Mouse (Mus musculus) testis, adult 2 months (tissue): ENCODE data around the gene Copg2. TPM values are rescaled to one million over a fixed set of nuclear protein-coding genes. Genes with fewer than 3 reads are reported as not detected.

Experiments
- H3K27ac ChIP-seq: fragments of 200-500 bp; 2 replicates; pipeline ENCODE4 v1.5.1; 2012; ENCODE audit warnings: low read depth, low read length; ENCODE audit not compliant: control insufficient read depth, insufficient read depth
- H3K27me3 ChIP-seq: fragments of 200-500 bp; 2 replicates; pipeline ENCODE4 v1.6.1; 2012; ENCODE audit warnings: mild to moderate bottlenecking, low read length, moderate library complexity; ENCODE audit not compliant: control insufficient read depth, insufficient read depth
- H3K36me3 ChIP-seq: fragments of 200-500 bp; 2 replicates; pipeline ENCODE4 v1.6.1; 2012; ENCODE audit warnings: mild to moderate bottlenecking, low read length; ENCODE audit not compliant: control insufficient read depth, insufficient read depth
- H3K4me1 ChIP-seq: fragments of 200-500 bp; 2 replicates; pipeline ENCODE4 v1.6.1; 2012; ENCODE audit warnings: low read length; ENCODE audit not compliant: control insufficient read depth, insufficient read depth
- H3K4me3 ChIP-seq: fragments of 200-500 bp; 2 replicates; pipeline ENCODE4 v1.5.1; 2012; ENCODE audit warnings: low read depth, mild to moderate bottlenecking, low read length, moderate library complexity, mixed read lengths; ENCODE audit not compliant: control insufficient read depth
- CTCF ChIP-seq: fragments of 200-500 bp; IDR thresholded peaks from 2 replicates; pipeline ENCODE4 v1.5.1; 2012; ENCODE audit warnings: low read depth, mild to moderate bottlenecking, inconsistent platforms, low read length, moderate library complexity; ENCODE audit not compliant: control insufficient read depth, insufficient read depth, insufficient replicate concordance
- POLR2A ChIP-seq: fragments of 200-500 bp; IDR thresholded peaks from 2 replicates; pipeline ENCODE4 v1.6.1; 2012; ENCODE audit warnings: low read depth, mild to moderate bottlenecking, inconsistent platforms, low read length, moderate library complexity; ENCODE audit not compliant: control insufficient read depth
- polyA plus RNA-seq: library from polyadenylated mRNA; depleted of rRNA; stranded (reverse); fragments of >200 nt; gene quantifications from 2 replicates; pipeline ENCODE4 v1.2.3, GENCODE M21; 2012

Copg2 gene
- polyA plus RNA-seq, 1 experiment, result 24.8 TPM

GRCm38 (mm10) chr6:30737548-30738463 is 158.8 kb downstream of the Copg2 start:
- Histone ChIP-seq H3K27ac (no peak overlapping the region), H3K27me3 (peaks cover 3% of the 10 kb centered on the region; the same call in 1 of the 2 replicates), H3K4me3 (peak overlapping the region; percentile 70), H3K36me3 (no peaks in the 10 kb centered on the region), H3K4me1 (peaks cover 18% of the 10 kb centered on the region)
- TF ChIP-seq CTCF (no peak), POLR2A (peak; percentile 43; the same call in 1 of the 2 replicates)

- Histone ChIP-seq H3K27ac (no peak overlapping the region), H3K4me1 (peaks cover 20% of the 10 kb centered on the region), H3K36me3 (no peaks in the 10 kb centered on the region), H3K27me3 (peaks cover 3% of the 10 kb centered on the region; the same call in 1 of the 2 replicates), H3K4me3 (peak overlapping the region; percentile 70)
- TF ChIP-seq POLR2A (no peak), CTCF (peak; percentile 44; the same call in 1 of the 2 replicates)
Measured at GRCm38 (mm10) chr6:30736864-30737547, 159.6 kb downstream of the Copg2 start.

GRCm38 (mm10) chr6:30736372-30736762 is 160.2 kb downstream of the Copg2 start:
- TF ChIP-seq POLR2A (no peak), CTCF (no peak)
- peaks cover 20% of the 10 kb centered on the region for H3K4me1 ChIP-seq
- H3K27me3 ChIP-seq, result peaks cover 3% of the 10 kb centered on the region; the same call in 1 of the 2 replicates
- no peak overlapping the region for H3K27ac ChIP-seq
- no peaks in the 10 kb centered on the region for H3K36me3 ChIP-seq
- H3K4me3 ChIP-seq, result no peak overlapping the region

GRCm38 (mm10) chr6:30735728-30736371 is 160.7 kb downstream of the Copg2 start:
- H3K4me3 ChIP-seq, result no peak overlapping the region; the same call in 1 of the 2 replicates
- TF ChIP-seq POLR2A (no peak), CTCF (no peak)
- peaks cover 20% of the 10 kb centered on the region for H3K4me1 ChIP-seq
- H3K27ac ChIP-seq, result no peak overlapping the region
- H3K36me3 ChIP-seq, result no peaks in the 10 kb centered on the region
- H3K27me3 ChIP-seq, result peaks cover 3% of the 10 kb centered on the region; the same call in 1 of the 2 replicates

GRCm38 (mm10) chr6:30734988-30735727 is 161.4 kb downstream of the Copg2 start:
- TF ChIP-seq CTCF (no peak), POLR2A (no peak)
- no peak overlapping the region; the same call in 1 of the 2 replicates for H3K4me3 ChIP-seq
- H3K4me1 ChIP-seq, result peaks cover 25% of the 10 kb centered on the region
- H3K27me3 ChIP-seq, result peaks cover 3% of the 10 kb centered on the region; the same call in 1 of the 2 replicates
- no peak overlapping the region for H3K27ac ChIP-seq
- no peaks in the 10 kb centered on the region for H3K36me3 ChIP-seq

- Histone ChIP-seq H3K27me3 (peaks cover 3% of the 10 kb centered on the region; the same call in 1 of the 2 replicates), H3K4me3 (no peak overlapping the region), H3K27ac (no peak overlapping the region), H3K36me3 (no peaks in the 10 kb centered on the region), H3K4me1 (peaks cover 25% of the 10 kb centered on the region)
- no peak for TF ChIP-seq CTCF
- TF ChIP-seq POLR2A, result no peak
Measured at GRCm38 (mm10) chr6:30734465-30734864, 162.1 kb downstream of the Copg2 start.
